8 mouse cellular contexts compared by ENCODE assay signal in genomic region chr10:81377362-81377664, GRCm38 (mm10). TPM values are rescaled to one million over a fixed set of nuclear protein-coding genes. Genes with fewer than 3 reads are reported as not detected.
DNase-seq lines count a peak whose midpoint lies in the region; ATAC-seq and TF ChIP-seq lines count a peak whose summit lies in the region.

No protein-coding gene starts in this region.

- no peaks in the 10 kb centered on the region for H3K9me3 ChIP-seq in heart, embryonic 11.5 days (replicated peaks; ENCODE audit: control insufficient read depth, low read length)
- H3K9me3 ChIP-seq in CH12.LX (replicated peaks; ENCODE audit: low read length), result no peaks in the 10 kb centered on the region
- H3K9me3 ChIP-seq in forebrain, embryonic 14.5 days (replicated peaks; ENCODE audit: control insufficient read depth, low read length), result no peaks in the 10 kb centered on the region
- H3K9me3 ChIP-seq in liver, embryonic 15.5 days (replicated peaks), result no peaks in the 10 kb centered on the region

- dilution Hi-C loops in CH12.LX (cut with MboI; ENCODE audit: extremely low pct_ligation_motif_present, extremely low pct_unique_long_range_greater_than_20kb, low sequenced_read_pairs), result no loop called here

- TF ChIP-seq CTCF in CH12.LX (conservative IDR thresholded peaks at IDR 0.05 in 1 of 2, IDR thresholded peaks at IDR 0.05 in 1 of 2; ENCODE audit: low read depth in 2 of 2, low read length in 2 of 2), result no peak

- no peak for DNase-seq in heart, adult 11 months
- DNase-seq in CH12.LX (ENCODE audit: extremely low read depth), result no peak
- DNase-seq in forebrain, embryonic 14.5 days (ENCODE audit: low spot score), result no peak
- DNase-seq in right cerebral cortex, adult 18-20 months, result no peak
- no peak for DNase-seq in frontal cortex, adult 2 months (ENCODE audit: extremely low spot score in 1 of 2, low spot score in 1 of 2)

- peak overlapping the region; percentile 83 for H3K4me2 ChIP-seq in heart, embryonic 11.5 days
- H3K4me2 ChIP-seq in CH12.LX (ENCODE audit: insufficient read depth, low read depth, poor library complexity, severe bottlenecking), result peak overlapping the region; percentile 94
- H3K4me2 ChIP-seq in forebrain, embryonic 14.5 days (ENCODE audit: low read length), result peak overlapping the region; percentile 91
- peak overlapping the region; percentile 74 for H3K4me2 ChIP-seq in liver, embryonic 15.5 days

- H3K9ac ChIP-seq in heart, embryonic 11.5 days (ENCODE audit: low read depth, low read length), result peak overlapping the region; percentile 97
- H3K9ac ChIP-seq in CH12.LX (ENCODE audit: insufficient read depth, low read depth), result peak overlapping the region; percentile 90
- peak overlapping the region; percentile 94 for H3K9ac ChIP-seq in forebrain, embryonic 14.5 days (ENCODE audit: low read length)
- peak overlapping the region; percentile 96 for H3K9ac ChIP-seq in liver, embryonic 15.5 days

- H3K27ac ChIP-seq in heart, embryonic 11.5 days (ENCODE audit: low read depth, low read length), result no peak overlapping the region
- peak overlapping the region; percentile 29; the same call in 1 of the 2 replicates for H3K27ac ChIP-seq in CH12.LX (ENCODE audit: insufficient read depth, low read depth)
- H3K27ac ChIP-seq in forebrain, embryonic 14.5 days (ENCODE audit: low read depth, low read length), result no peak overlapping the region
- peak overlapping the region; percentile 88 for H3K27ac ChIP-seq in liver, embryonic 15.5 days (replicated peaks)

- H3K27me3 ChIP-seq in heart, embryonic 11.5 days (ENCODE audit: control insufficient read depth, insufficient read depth, low read length), result no peaks in the 10 kb centered on the region
- H3K27me3 ChIP-seq in CH12.LX (replicated peaks), result no peaks in the 10 kb centered on the region
- no peaks in the 10 kb centered on the region for H3K27me3 ChIP-seq in forebrain, embryonic 14.5 days (replicated peaks; ENCODE audit: control insufficient read depth, insufficient read depth, low read length)
- no peaks in the 10 kb centered on the region for H3K27me3 ChIP-seq in liver, embryonic 15.5 days

- no peak for TF ChIP-seq POLR2A in CH12.LX (IDR thresholded peaks at IDR 0.05; ENCODE audit: low read depth, low read length)

- peaks cover 26% of the 10 kb centered on the region for H3K4me1 ChIP-seq in heart, embryonic 11.5 days (ENCODE audit: control insufficient read depth, insufficient read depth, low read length)
- peaks cover 5 to 42% of the 10 kb centered on the region in 2 experiments; a peak in 3 of 4 replicates for H3K4me1 ChIP-seq in CH12.LX (ENCODE audit: control insufficient read depth in 1 of 2, insufficient read depth in 2 of 2)
- H3K4me1 ChIP-seq in forebrain, embryonic 14.5 days (ENCODE audit: control insufficient read depth, insufficient read depth, low read length), result peaks cover 18% of the 10 kb centered on the region
- H3K4me1 ChIP-seq in liver, embryonic 15.5 days (replicated peaks), result peaks cover 77% of the 10 kb centered on the region

- in situ Hi-C loops in CH12.LX (cut with MboI; ENCODE audit: low pct_ligation_motif_present, low pct_unique_long_range_greater_than_20kb, low sequenced_read_pairs), result no loop called here

- TF ChIP-seq RAD21 in CH12.LX (IDR thresholded peaks at IDR 0.05; ENCODE audit: low read depth, low read length), result no peak

- peak overlapping the region; percentile 93 for H3K4me3 ChIP-seq in heart, embryonic 11.5 days (ENCODE audit: low read depth, low read length)
- peak overlapping the region; percentile 75 to 97 (median 90) for H3K4me3 ChIP-seq in CH12.LX (replicated peaks in 1 of 3; ENCODE audit: low read depth in 2 of 3, low read length in 2 of 3, poor library complexity in 1 of 3)
- peak overlapping the region; percentile 78 for H3K4me3 ChIP-seq in forebrain, embryonic 14.5 days (ENCODE audit: low read depth, low read length)
- peak overlapping the region; percentile 76 for H3K4me3 ChIP-seq in liver, embryonic 15.5 days (replicated peaks)

- no peak for TF ChIP-seq EP300 in CH12.LX (IDR thresholded peaks at IDR 0.05; ENCODE audit: low read length)

- 43% methylated on average over 2 of the region's 2 CpGs for WGBS in heart, embryonic 11.5 days (ENCODE audit: insufficient replicate concordance)
- 69% methylated on average over 2 of the region's 2 CpGs for WGBS in forebrain, embryonic 14.5 days
- WGBS in liver, embryonic 15.5 days (ENCODE audit: insufficient replicate concordance), result 44% methylated on average over 2 of the region's 2 CpGs

- H3K36me3 ChIP-seq in heart, embryonic 11.5 days (ENCODE audit: control insufficient read depth, insufficient read depth, low read length), result peaks cover 4% of the 10 kb centered on the region; the same call in 1 of the 2 replicates
- peaks cover 24 to 31% of the 10 kb centered on the region in 2 experiments for H3K36me3 ChIP-seq in CH12.LX (replicated peaks in 1 of 2; ENCODE audit: control insufficient read depth in 1 of 2, insufficient read depth in 1 of 2, low read length in 1 of 2)
- H3K36me3 ChIP-seq in forebrain, embryonic 14.5 days (ENCODE audit: control insufficient read depth, insufficient read depth, low read length), result peaks cover 32% of the 10 kb centered on the region
- H3K36me3 ChIP-seq in liver, embryonic 15.5 days (replicated peaks), result peaks cover 41% of the 10 kb centered on the region

- ATAC-seq in heart, embryonic 11.5 days (replicated peaks; ENCODE audit: insufficient number of reproducible peaks, low FRiP score, low TSS enrichment), result no peak
- no peak for ATAC-seq in forebrain, embryonic 14.5 days
- ATAC-seq in liver, embryonic 15.5 days (ENCODE audit: insufficient read depth), result no peak
- no peak for ATAC-seq in frontal cortex, adult (ENCODE audit: low TSS enrichment)

- H3K79me2 ChIP-seq in CH12.LX (replicated peaks; ENCODE audit: control insufficient read depth, extremely low read depth, insufficient read depth, poor library complexity, severe bottlenecking), result peaks cover 36% of the 10 kb centered on the region

TF ChIP-seq in CH12.LX, 34 proteins besides CTCF, POLR2A, EP300 and RAD21 (continues in another document):
- no peak for TF ChIP-seq UBTF (IDR thresholded peaks at IDR 0.05; ENCODE audit: low read depth, low read length)
- TF ChIP-seq TBP (conservative IDR thresholded peaks at IDR 0.05; ENCODE audit: low read depth, low read length), result no peak
- TF ChIP-seq ZNF384 (IDR thresholded peaks at IDR 0.05; ENCODE audit: low read depth, low read length), result no peak
- no peak for TF ChIP-seq JUN (IDR thresholded peaks at IDR 0.05; ENCODE audit: insufficient read depth, low read depth, low read length)
- TF ChIP-seq KAT2A (IDR thresholded peaks at IDR 0.05; ENCODE audit: insufficient replicate concordance, low read length), result no peak
- no peak for TF ChIP-seq MXI1 (IDR thresholded peaks at IDR 0.05; ENCODE audit: low read depth, low read length)
- no peak for TF ChIP-seq HCFC1 (IDR thresholded peaks at IDR 0.05; ENCODE audit: low read depth, low read length)
- TF ChIP-seq MAFK (IDR thresholded peaks at IDR 0.05; ENCODE audit: insufficient replicate concordance, low read length), result no peak
- no peak for TF ChIP-seq ZMIZ1 (IDR thresholded peaks at IDR 0.05; ENCODE audit: low read depth, low read length)

RNA-seq across cellular contexts. Expression of gene Fzr1, which starts 1.0 kb away (rescaled TPM):
- polyA plus RNA-seq in heart, embryonic 11.5 days (2014; fragmentation: Nextera tagmentation; extraction: Ambion mirVana), result 66.1 and 70.0 TPM in 2 replicates
- total RNA-seq in CH12.LX (2012; rRNA removed) (38.8 and 44.5 TPM in 2 replicates), CH12.LX (2014; rRNA removed) (29.5 and 33.1 TPM in 2 replicates)
- 67.7 and 75.4 TPM in 2 replicates for polyA plus RNA-seq in CH12.LX (2012; ENCODE audit: insufficient read length, low read depth)
- 101 and 109 TPM in 2 replicates for polyA plus RNA-seq in forebrain, embryonic 14.5 days (2014; fragmentation: Nextera tagmentation; extraction: Ambion mirVana)
- polyA plus RNA-seq in liver, embryonic 15.5 days (2015; fragmentation: Nextera tagmentation; extraction: Ambion mirVana), result 127 and 147 TPM in 2 replicates
- polyA plus RNA-seq in frontal cortex, adult 2 months (2012; rRNA removed), result 66.9 and 71.6 TPM in 2 replicates

RNA-seq across cellular contexts. Expression of gene Dohh, which starts 6.9 kb away (rescaled TPM):
- polyA plus RNA-seq in heart, embryonic 11.5 days (2014; fragmentation: Nextera tagmentation; extraction: Ambion mirVana), result 47.5 and 61.4 TPM in 2 replicates
- total RNA-seq in CH12.LX (2012; rRNA removed) (131 and 143 TPM in 2 replicates), CH12.LX (2014; rRNA removed) (81.7 and 83.0 TPM in 2 replicates)
- polyA plus RNA-seq in CH12.LX (2012; ENCODE audit: insufficient read length, low read depth), result 78.2 and 93.5 TPM in 2 replicates
- 78.7 and 78.8 TPM in 2 replicates for polyA plus RNA-seq in forebrain, embryonic 14.5 days (2014; fragmentation: Nextera tagmentation; extraction: Ambion mirVana)
- 50.9 and 56.2 TPM in 2 replicates for polyA plus RNA-seq in liver, embryonic 15.5 days (2015; fragmentation: Nextera tagmentation; extraction: Ambion mirVana)
- 92.2 and 105 TPM in 2 replicates for polyA plus RNA-seq in frontal cortex, adult 2 months (2012; rRNA removed)

RNA-seq across cellular contexts. Expression of gene Gm48551, which starts 7.0 kb away (rescaled TPM):
- 1.4 and 2.9 TPM in 2 replicates for polyA plus RNA-seq in heart, embryonic 11.5 days (2014; fragmentation: Nextera tagmentation; extraction: Ambion mirVana)
- total RNA-seq in CH12.LX (2012; rRNA removed) (1.2 and 1.5 TPM in 2 replicates), CH12.LX (2014; rRNA removed) (0.96 and 1.0 TPM in 2 replicates)
- 3.2 and 3.4 TPM in 2 replicates for polyA plus RNA-seq in CH12.LX (2012; ENCODE audit: insufficient read length, low read depth)
- 3.6 and 4.8 TPM in 2 replicates for polyA plus RNA-seq in forebrain, embryonic 14.5 days (2014; fragmentation: Nextera tagmentation; extraction: Ambion mirVana)
- 0.75 and 0.88 TPM in 2 replicates for polyA plus RNA-seq in liver, embryonic 15.5 days (2015; fragmentation: Nextera tagmentation; extraction: Ambion mirVana)
- polyA plus RNA-seq in frontal cortex, adult 2 months (2012; rRNA removed), result 6.9 and 8.9 TPM in 2 replicates

RNA-seq across cellular contexts. Expression of gene Gm48552, which starts 11.5 kb away (rescaled TPM):
- 0.55 and 1.2 TPM in 2 replicates for polyA plus RNA-seq in heart, embryonic 11.5 days (2014; fragmentation: Nextera tagmentation; extraction: Ambion mirVana)
- total RNA-seq in CH12.LX (2012; rRNA removed), result 0.29 and 1.1 TPM in 2 replicates
- total RNA-seq in CH12.LX (2014; rRNA removed), result 0.65 and 0.98 TPM in 2 replicates
- polyA plus RNA-seq in CH12.LX (2012; ENCODE audit: insufficient read length, low read depth), result 0.46 and 1.2 TPM in 2 replicates
- polyA plus RNA-seq in forebrain, embryonic 14.5 days (2014; fragmentation: Nextera tagmentation; extraction: Ambion mirVana), result 0.65 and 0.69 TPM in 2 replicates
- polyA plus RNA-seq in liver, embryonic 15.5 days (2015; fragmentation: Nextera tagmentation; extraction: Ambion mirVana), result 0.56 TPM in 1 of 2 replicates, not detected in the other
- polyA plus RNA-seq in frontal cortex, adult 2 months (2012; rRNA removed), result 7.4 and 10.1 TPM in 2 replicates

RNA-seq across cellular contexts. Expression of gene 4930404N11Rik, which starts 11.7 kb away (rescaled TPM):
- 0.23 and 0.67 TPM in 2 replicates for polyA plus RNA-seq in heart, embryonic 11.5 days (2014; fragmentation: Nextera tagmentation; extraction: Ambion mirVana)
- total RNA-seq in CH12.LX (2012; rRNA removed) (5.2 and 7.2 TPM in 2 replicates), CH12.LX (2014; rRNA removed) (0.23 TPM in 1 of 2 replicates, not detected in the other)
- 2.2 and 2.7 TPM in 2 replicates for polyA plus RNA-seq in CH12.LX (2012; ENCODE audit: insufficient read length, low read depth)
- 0.33 TPM in 1 of 2 replicates, not detected in the other for polyA plus RNA-seq in forebrain, embryonic 14.5 days (2014; fragmentation: Nextera tagmentation; extraction: Ambion mirVana)
- polyA plus RNA-seq in liver, embryonic 15.5 days (2015; fragmentation: Nextera tagmentation; extraction: Ambion mirVana), result 2.3 and 2.9 TPM in 2 replicates
- polyA plus RNA-seq in frontal cortex, adult 2 months (2012; rRNA removed), result 0.67 and 0.68 TPM in 2 replicates

Comparison
In these comparisons a context has a peak if more than half of its experiments do, and no peak if none do; other contexts are left out.
1. H3K27ac ChIP-seq: peak in CH12.LX (single experiment) and liver, embryonic 15.5 days (single experiment); none in heart, embryonic 11.5 days (single experiment) and forebrain, embryonic 14.5 days (single experiment).
2. Peak in every context shown above with its lines, with median percentiles within 50 percentile points of each other: H3K4me2 ChIP-seq, H3K4me3 ChIP-seq and H3K9ac ChIP-seq.